Mouse (Mus musculus): ENCODE measurements around the gene Bsn.

Bsn gene

GRCm38 (mm10) chr9:108121170-108121969 is 68.8 kb downstream of the Bsn start:
- no peak for DNase-seq

- no peak for DNase-seq
Measured at GRCm38 (mm10) chr9:108120671-108121070, 69.5 kb downstream of the Bsn start.

GRCm38 (mm10) chr9:108119891-108120411 is 70.2 kb downstream of the Bsn start:
- DNase-seq = peak; percentile 73

GRCm38 (mm10) chr9:108117143-108117542 is 73.0 kb downstream of the Bsn start:
- DNase-seq = no peak

GRCm38 (mm10) chr9:108115290-108116077 is 74.7 kb downstream of the Bsn start:
- no peak for DNase-seq

GRCm38 (mm10) chr9:108112719-108113340 is 77.4 kb downstream of the Bsn start:
- DNase-seq = peak; percentile 32

GRCm38 (mm10) chr9:108111593-108112121 is 78.5 kb downstream of the Bsn start:
- no peak for DNase-seq

- no peak for DNase-seq
Measured at GRCm38 (mm10) chr9:108111101-108111592, 79.0 kb downstream of the Bsn start.

- no peak for DNase-seq
Measured at GRCm38 (mm10) chr9:108110160-108110559, 80.0 kb downstream of the Bsn start.

GRCm38 (mm10) chr9:108107867-108108266 is 82.3 kb downstream of the Bsn start:
- no peak for DNase-seq

- DNase-seq = no peak
Measured at GRCm38 (mm10) chr9:108106090-108106489, 84.1 kb downstream of the Bsn start.

- no peak for DNase-seq
Measured at GRCm38 (mm10) chr9:108105549-108105863, 84.7 kb downstream of the Bsn start.

- no peak for DNase-seq
Measured at GRCm38 (mm10) chr9:108104766-108105548, 85.2 kb downstream of the Bsn start.

GRCm38 (mm10) chr9:108099619-108100018 is 90.6 kb downstream of the Bsn start:
- no peak for DNase-seq

- DNase-seq = no peak
Measured at GRCm38 (mm10) chr9:108095949-108096712, 94.1 kb downstream of the Bsn start.

GRCm38 (mm10) chr9:108095518-108095917 is 94.7 kb downstream of the Bsn start:
- peak; percentile 70 for DNase-seq

- no peak for DNase-seq
Measured at GRCm38 (mm10) chr9:108094998-108095411, 95.2 kb downstream of the Bsn start.

GRCm38 (mm10) chr9:108094184-108094941 is 95.8 kb downstream of the Bsn start, which contains the start of gene Apeh:
TSS of gene Apeh (minus strand) at chr9:108094606.
- peak; percentile 98 for DNase-seq

GRCm38 (mm10) chr9:108093586-108093985 is 96.6 kb downstream of the Bsn start:
- no peak for DNase-seq

- DNase-seq = peak; percentile 40
Measured at GRCm38 (mm10) chr9:108090611-108091120, 99.5 kb downstream of the Bsn start.

All from kidney, adult 18-20 months (tissue).